Mouse (Mus musculus): Measurements from ENCODE around the gene Sf3b5. TPM values are rescaled to one million over a fixed set of nuclear protein-coding genes. Genes with fewer than 3 reads are reported as not detected.

Sf3b5 gene
- total and polyA plus RNA-seq, 3 experiments: 41.9 to 51.3 (median 49.1) TPM

DNA sequence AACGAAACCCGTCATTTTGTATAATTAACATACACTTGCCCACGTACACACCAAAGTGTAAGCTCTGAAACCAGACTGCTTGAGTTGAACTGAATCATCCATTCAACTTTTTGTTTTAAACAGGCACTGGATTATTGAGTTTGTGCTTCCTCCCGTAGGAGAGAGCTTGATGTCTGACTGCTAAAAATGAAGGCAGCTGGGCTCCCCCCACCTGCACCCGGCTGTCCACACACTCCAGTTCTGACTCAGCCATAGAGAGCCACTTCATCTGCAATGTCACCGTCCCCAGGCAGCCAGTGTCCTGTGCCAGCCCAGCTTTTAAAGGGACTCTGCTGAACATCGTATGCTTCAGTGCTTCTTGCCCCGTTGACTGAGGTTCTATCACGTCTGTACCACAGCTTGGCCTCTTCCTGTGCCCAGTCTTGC is 27.3 kb upstream of the Sf3b5 start (continued):
- 0 out of 2 replicates have a peak, but pooled peaks have one; percentile 34 for TF ChIP-seq HCFC1 (IDR thresholded peaks at IDR 0.05; ENCODE audit: low read depth, low read length)
- TF ChIP-seq MXI1 (IDR thresholded peaks at IDR 0.05; ENCODE audit: low read depth, low read length): peak; percentile 61; the same call in 1 of the 2 replicates
- TF ChIP-seq MEF2A (IDR thresholded peaks at IDR 0.05; ENCODE audit: borderline replicate concordance, low read depth, low read length): peak; percentile 95
- peak; percentile 25 for TF ChIP-seq SMC3 (IDR thresholded peaks at IDR 0.05; ENCODE audit: low read depth, low read length)
- no peak; the same call in none of the 2 replicates for TF ChIP-seq MAX (IDR thresholded peaks at IDR 0.05; ENCODE audit: low read length)
- TF ChIP-seq UBTF (IDR thresholded peaks at IDR 0.05; ENCODE audit: low read depth, low read length): peak; percentile 58; the same call in 1 of the 2 replicates
- no peak for TF ChIP-seq NRF1 (IDR thresholded peaks at IDR 0.05; ENCODE audit: low read depth, low read length)
- TF ChIP-seq EP300 (IDR thresholded peaks at IDR 0.05; ENCODE audit: low read length): peak; percentile 97
- TF ChIP-seq RAD21 (IDR thresholded peaks at IDR 0.05; ENCODE audit: low read depth, low read length): peak; percentile 1; the same call in 1 of the 2 replicates
- peak; percentile 39; the same call in 1 of the 2 replicates for TF ChIP-seq POLR2A (IDR thresholded peaks at IDR 0.05; ENCODE audit: low read depth, low read length)
- TF ChIP-seq CHD2 (IDR thresholded peaks at IDR 0.05; ENCODE audit: low read length): peak; percentile 71
- 0 out of 2 replicates have a peak, but pooled peaks have one; percentile 58 for TF ChIP-seq MYC (IDR thresholded peaks at IDR 0.05; ENCODE audit: low read depth, low read length)
- peak; percentile 70; the same call in 1 of the 2 replicates for TF ChIP-seq ZMIZ1 (IDR thresholded peaks at IDR 0.05; ENCODE audit: low read depth, low read length)
- TF ChIP-seq ZNF384 (IDR thresholded peaks at IDR 0.05; ENCODE audit: low read depth, low read length): peak; percentile 54; the same call in 1 of the 2 replicates
- TF ChIP-seq GABPA (IDR thresholded peaks at IDR 0.05; ENCODE audit: insufficient replicate concordance, low read depth, low read length): no peak
- TF ChIP-seq USF1 (IDR thresholded peaks at IDR 0.05; ENCODE audit: low read depth, low read length): no peak
- 0 out of 2 replicates have a peak, but pooled peaks have one; percentile 43 for TF ChIP-seq TBP (conservative IDR thresholded peaks at IDR 0.05; ENCODE audit: low read depth, low read length)
- no peak for TF ChIP-seq KAT2A (IDR thresholded peaks at IDR 0.05; ENCODE audit: insufficient replicate concordance, low read length)

DNA sequence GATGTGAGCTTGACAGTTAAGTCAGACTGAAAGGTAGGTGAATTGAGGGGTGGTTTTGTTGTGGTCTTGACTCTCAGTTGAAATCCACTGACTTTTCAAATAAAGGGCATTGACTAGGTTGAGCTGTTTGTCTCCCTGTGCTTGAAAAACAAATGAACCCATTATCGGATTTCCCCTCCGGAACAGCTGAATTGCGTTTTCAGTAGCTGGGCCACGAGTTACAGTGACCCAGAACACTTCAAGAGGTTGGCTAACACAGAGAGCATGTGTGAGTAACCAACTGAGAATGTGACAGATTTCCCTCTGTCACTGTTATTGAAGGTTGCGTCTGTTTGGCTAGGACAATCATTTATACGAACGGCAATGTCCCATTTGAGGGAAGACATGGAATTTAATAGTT is 24.1 kb upstream of the Sf3b5 start:
- no peaks in the 10 kb centered on the region for H3K27me3 ChIP-seq (replicated peaks)
- H3K79me2 ChIP-seq (replicated peaks; ENCODE audit: control insufficient read depth, extremely low read depth, insufficient read depth, poor library complexity, severe bottlenecking): no peaks in the 10 kb centered on the region
- peak overlapping the region; percentile 32 for H3K4me2 ChIP-seq (ENCODE audit: insufficient read depth, low read depth, poor library complexity, severe bottlenecking)
- H3K4me3 ChIP-seq (replicated peaks in 1 of 3; ENCODE audit: low read depth in 2 of 3, low read length in 2 of 3, poor library complexity in 1 of 3): no peak overlapping the region
- TF ChIP-seq BHLHE40 (IDR thresholded peaks at IDR 0.05; ENCODE audit: low read depth, low read length) (peak; percentile 91), JUND (conservative IDR thresholded peaks at IDR 0.05; ENCODE audit: low read depth, low read length) (peak; percentile 40), GABPA (IDR thresholded peaks at IDR 0.05; ENCODE audit: insufficient replicate concordance, low read depth, low read length) (no peak), IRF4 (IDR thresholded peaks at IDR 0.05; ENCODE audit: low read depth, low read length) (peak; percentile 76; the same call in 1 of the 2 replicates), MXI1 (IDR thresholded peaks at IDR 0.05; ENCODE audit: low read depth, low read length) (peak; percentile 89; the same call in 1 of the 2 replicates), TBP (conservative IDR thresholded peaks at IDR 0.05; ENCODE audit: low read depth, low read length) (0 out of 2 replicates have a peak, but pooled peaks have one; percentile 48), ETS1 (conservative IDR thresholded peaks at IDR 0.05; ENCODE audit: low read depth, low read length) (peak; percentile 92), NELFE (IDR thresholded peaks at IDR 0.05; ENCODE audit: low read depth, low read length) (no peak), MYC (IDR thresholded peaks at IDR 0.05; ENCODE audit: low read depth, low read length) (peak; percentile 95), CTCF (conservative IDR thresholded peaks at IDR 0.05 in 1 of 2, IDR thresholded peaks at IDR 0.05 in 1 of 2; ENCODE audit: low read depth in 2 of 2, low read length in 2 of 2) (no peak), EP300 (IDR thresholded peaks at IDR 0.05; ENCODE audit: low read length) (peak; percentile 58), SIN3A (IDR thresholded peaks at IDR 0.05; ENCODE audit: low read length) (peak; percentile 74), KAT2A (IDR thresholded peaks at IDR 0.05; ENCODE audit: insufficient replicate concordance, low read length) (no peak), MAX (IDR thresholded peaks at IDR 0.05; ENCODE audit: low read length) (peak; percentile 92), TCF12 (IDR thresholded peaks at IDR 0.05; ENCODE audit: low read depth, low read length) (peak; percentile 80), POLR2AphosphoS2 (IDR thresholded peaks at IDR 0.05; ENCODE audit: low read depth, low read length) (no peak), ZKSCAN1 (IDR thresholded peaks at IDR 0.05; ENCODE audit: borderline replicate concordance, low read depth, low read length) (no peak), ZC3H11A (IDR thresholded peaks at IDR 0.05; ENCODE audit: low read depth, low read length) (no peak), POLR2A (IDR thresholded peaks at IDR 0.05; ENCODE audit: low read depth, low read length) (no peak), JUN (IDR thresholded peaks at IDR 0.05; ENCODE audit: insufficient read depth, low read depth, low read length) (peak; percentile 14; the same call in 1 of the 2 replicates), MEF2A (IDR thresholded peaks at IDR 0.05; ENCODE audit: borderline replicate concordance, low read depth, low read length) (peak; percentile 29; the same call in 1 of the 2 replicates)
- peak; percentile 88 for DNase-seq (ENCODE audit: extremely low read depth)
- no peaks in the 10 kb centered on the region for H3K36me3 ChIP-seq (replicated peaks in 1 of 2; ENCODE audit: control insufficient read depth in 1 of 2, insufficient read depth in 1 of 2, low read length in 1 of 2)
- peaks cover 42 to 77% of the 10 kb centered on the region in 2 experiments for H3K4me1 ChIP-seq (ENCODE audit: control insufficient read depth in 1 of 2, insufficient read depth in 2 of 2)
- in situ Hi-C loops (cut with MboI; ENCODE audit: low pct_ligation_motif_present, low pct_unique_long_range_greater_than_20kb, low sequenced_read_pairs) (no loop called here), dilution Hi-C loops (cut with MboI; ENCODE audit: extremely low pct_ligation_motif_present, extremely low pct_unique_long_range_greater_than_20kb, low sequenced_read_pairs) (no loop called here)
- peak overlapping the region; percentile 19; the same call in 1 of the 2 replicates for H3K9ac ChIP-seq (ENCODE audit: insufficient read depth, low read depth)
- no peaks in the 10 kb centered on the region for H3K9me3 ChIP-seq (replicated peaks; ENCODE audit: low read length)
- H3K27ac ChIP-seq (ENCODE audit: insufficient read depth, low read depth): peak overlapping the region; percentile 96

Data from CH12.LX (cell line).